Mouse (Mus musculus) embryonic fibroblast, embryonic 13.5 days (primary cell): ENCODE data around the gene Gab1.

Source experiments
- CTCF ChIP-seq: IDR thresholded peaks from 2 replicates; pipeline ENCODE4 v1.5.1; 2011; ENCODE audit warnings: mild to moderate bottlenecking, control low read depth, low read length, moderate library complexity, borderline replicate concordance; ENCODE audit not compliant: insufficient read depth
- POLR2A ChIP-seq: IDR thresholded peaks from 2 replicates; pipeline ENCODE4 v1.6.1; 2011; ENCODE audit warnings: low read depth, mild to moderate bottlenecking, control low read depth, low read length, moderate library complexity

DNA sequence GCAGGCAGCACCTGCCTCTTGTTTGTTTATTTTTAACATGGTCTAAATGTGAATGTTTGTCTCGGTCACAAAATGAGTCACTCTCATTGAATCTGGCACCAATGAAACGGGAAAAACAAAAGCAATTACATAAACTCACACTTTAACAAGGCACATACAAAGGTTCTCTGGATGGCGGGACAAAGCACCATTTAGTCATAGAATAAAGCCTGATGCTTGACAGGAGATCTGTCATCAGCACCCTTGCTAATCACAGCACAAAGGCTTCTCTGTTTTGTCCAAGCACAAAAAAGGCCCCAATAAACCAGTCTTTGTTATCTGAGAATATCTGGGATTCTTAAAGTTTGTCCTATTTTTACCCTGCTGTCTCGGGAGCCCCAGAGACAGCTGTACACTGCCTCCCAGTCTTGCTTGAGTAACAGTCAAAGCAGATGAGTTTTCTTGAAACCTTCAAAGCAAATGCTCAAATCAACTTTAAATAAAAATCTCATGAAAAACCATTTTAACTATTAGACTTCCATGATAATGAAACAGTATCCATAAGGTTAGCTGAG lies 76.2 kb downstream of the Gab1 start:
- no peak for TF ChIP-seq CTCF
- no peak for TF ChIP-seq POLR2A
